Mouse (Mus musculus) erythroblast, embryonic 14.5 days (primary cell): ENCODE data around the gene Prph2.

Source experiments
- GATA1 ChIP-seq: IDR thresholded peaks from 2 replicates; pipeline ENCODE4 v1.6.1; 2012; ENCODE audit warnings: low read length, inconsistent platforms, mixed read lengths
- TAL1 ChIP-seq: IDR thresholded peaks from 3 replicates; pipeline ENCODE4 v1.6.1; 2012; ENCODE audit warnings: low read length, inconsistent platforms, mixed read lengths

- TF ChIP-seq TAL1: no peak
- TF ChIP-seq GATA1: no peak
Observed at GRCm38 (mm10) chr17:46870204-46870798, 40.0 kb upstream of the Prph2 start.
